Mouse (Mus musculus): Measurements from ENCODE around the gene Tmbim4.

- TF ChIP-seq CTCF (IDR thresholded peaks at IDR 0.05) (no peak), EP300 (IDR thresholded peaks at IDR 0.05) (no peak)
Observed at GRCm38 (mm10) chr10:120183342-120183741, 18.0 kb upstream of the Tmbim4 start.
